Mouse (Mus musculus): ENCODE measurements at regions not wholly inside any gene's neighbourhood (a gene's known extent, or its start where the extent isn't known, plus 50 kb on each side); places are given as distances from the start of the nearest gene placed in this dataset.

DNA sequence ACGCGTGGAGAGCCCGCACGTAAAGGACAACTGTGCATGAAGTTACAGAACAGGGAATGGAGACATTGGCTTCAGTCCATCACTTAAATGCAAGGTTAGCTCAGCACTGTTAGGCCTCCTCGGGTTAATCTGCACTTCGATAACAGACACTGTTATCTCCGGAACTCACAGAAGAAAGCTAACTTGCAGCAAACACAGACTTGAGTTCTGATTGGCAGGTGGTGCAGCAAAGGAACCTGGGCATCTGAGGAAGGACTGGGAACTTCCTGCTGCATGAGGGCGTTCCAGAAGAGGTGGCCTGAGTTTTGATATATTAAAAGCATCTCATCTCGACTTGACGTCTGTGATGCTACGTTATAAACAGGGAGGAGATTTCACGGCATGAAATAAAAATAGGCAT lies 620.3 kb upstream of the Cdh11 start:
- no peak for ATAC-seq (ENCODE audit: extremely low read depth, insufficient number of reproducible peaks, low FRiP score, poor library complexity, severe bottlenecking)

DNA sequence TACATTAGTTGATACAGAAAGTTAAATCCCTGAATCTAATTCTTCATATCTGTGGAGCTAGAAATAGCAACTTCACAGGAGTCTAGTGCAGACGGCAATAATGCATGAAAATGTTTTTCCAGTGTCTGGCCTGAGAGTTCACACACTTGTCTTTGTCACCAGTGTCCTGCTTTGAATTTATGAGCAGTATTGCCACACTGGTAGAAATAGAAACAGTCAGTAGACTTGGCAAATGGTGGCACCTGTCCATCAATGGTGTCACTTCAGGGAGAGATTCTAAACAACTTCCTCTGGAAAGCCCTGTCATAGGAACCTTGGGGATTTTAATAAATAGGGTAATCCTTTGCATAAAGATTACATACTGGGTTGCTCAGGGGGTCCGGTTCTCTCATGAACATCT lies 621.5 kb upstream of the Cdh11 start:
- no peak for ATAC-seq (ENCODE audit: extremely low read depth, insufficient number of reproducible peaks, low FRiP score, poor library complexity, severe bottlenecking)

DNA sequence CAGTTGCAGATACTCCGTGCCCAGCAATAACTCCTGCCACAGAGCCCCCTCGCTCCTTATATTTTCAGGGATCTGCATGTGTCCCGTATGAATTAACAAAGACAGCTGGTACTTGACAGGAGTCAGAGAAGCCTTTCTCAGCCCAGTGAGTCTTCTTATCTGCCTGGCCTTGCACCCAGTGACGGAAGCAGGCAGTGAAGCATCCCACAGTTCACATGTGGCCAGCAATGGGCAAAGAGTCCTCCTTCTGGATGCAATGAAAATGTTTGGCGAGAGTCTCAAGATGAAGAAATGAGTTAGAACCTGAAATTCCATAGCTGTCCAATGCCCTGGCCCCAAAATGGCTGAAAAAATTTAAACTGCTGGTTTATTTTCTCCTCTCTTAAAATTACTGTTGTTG lies 622.2 kb upstream of the Cdh11 start:
- no peak for ATAC-seq (ENCODE audit: extremely low read depth, insufficient number of reproducible peaks, low FRiP score, poor library complexity, severe bottlenecking)

DNA sequence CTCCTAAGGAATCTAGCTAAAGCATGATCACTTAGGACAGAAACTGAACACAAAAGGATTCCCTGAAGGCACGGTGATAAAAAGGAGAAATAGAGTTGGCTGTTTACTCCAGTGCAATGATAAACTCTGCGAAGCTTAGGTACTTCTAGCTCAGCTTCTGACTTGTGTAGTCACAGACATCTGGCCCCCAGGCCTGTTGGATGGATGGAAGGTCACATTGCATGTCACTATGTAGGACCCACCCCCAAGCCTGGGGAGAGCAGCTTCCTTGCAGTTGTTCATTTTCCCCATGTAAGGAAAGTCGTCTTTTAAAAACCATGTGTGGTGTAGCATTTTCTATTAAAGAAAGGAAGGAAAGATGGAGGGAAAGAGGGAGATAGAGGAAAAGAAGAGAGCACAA lies 623.0 kb upstream of the Cdh11 start:
- ATAC-seq (ENCODE audit: extremely low read depth, insufficient number of reproducible peaks, low FRiP score, poor library complexity, severe bottlenecking), result no peak

DNA sequence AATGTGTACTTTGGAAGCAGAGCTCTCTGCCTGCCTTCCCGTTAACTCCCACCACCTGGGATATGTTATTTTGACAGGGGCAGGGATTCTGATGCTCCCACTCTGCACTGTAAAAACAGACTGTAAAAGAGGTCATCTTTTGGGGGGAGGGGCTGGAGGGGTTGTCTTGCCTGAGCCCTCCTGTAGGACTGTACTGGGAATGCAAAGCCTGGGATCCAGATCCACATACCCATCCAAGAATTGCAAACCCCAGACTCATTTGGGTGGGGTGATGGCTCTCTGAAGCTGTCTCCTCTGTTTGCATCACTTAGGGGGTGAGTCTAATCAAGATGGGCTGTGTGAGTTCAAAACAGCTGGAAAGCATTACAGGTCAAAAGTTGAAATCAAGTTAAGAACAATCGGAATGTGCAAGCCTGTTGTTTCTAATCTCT lies 623.7 kb upstream of the Cdh11 start:
- ATAC-seq (ENCODE audit: extremely low read depth, insufficient number of reproducible peaks, low FRiP score, poor library complexity, severe bottlenecking), result no peak

DNA sequence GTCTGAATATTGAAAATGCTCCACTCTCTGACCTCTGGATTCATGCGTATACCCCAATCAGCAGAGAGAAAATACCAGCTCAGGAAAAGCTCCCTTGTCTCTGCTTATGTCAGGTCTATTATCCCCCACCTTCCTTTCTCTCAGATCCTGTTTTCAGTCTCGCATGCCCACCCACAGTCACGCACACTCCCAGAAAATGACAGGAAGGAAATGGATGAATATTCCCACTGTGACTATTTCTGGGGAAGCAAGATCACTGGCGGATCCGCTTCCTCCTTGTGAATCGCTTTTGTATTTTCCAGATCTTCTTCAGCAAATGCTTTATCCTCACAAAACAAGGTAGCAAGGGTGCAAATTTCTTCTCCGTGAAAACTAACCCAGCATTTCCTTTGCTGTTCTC lies 627.3 kb upstream of the Cdh11 start:
- ATAC-seq (ENCODE audit: extremely low read depth, insufficient number of reproducible peaks, low FRiP score, poor library complexity, severe bottlenecking), result no peak

DNA sequence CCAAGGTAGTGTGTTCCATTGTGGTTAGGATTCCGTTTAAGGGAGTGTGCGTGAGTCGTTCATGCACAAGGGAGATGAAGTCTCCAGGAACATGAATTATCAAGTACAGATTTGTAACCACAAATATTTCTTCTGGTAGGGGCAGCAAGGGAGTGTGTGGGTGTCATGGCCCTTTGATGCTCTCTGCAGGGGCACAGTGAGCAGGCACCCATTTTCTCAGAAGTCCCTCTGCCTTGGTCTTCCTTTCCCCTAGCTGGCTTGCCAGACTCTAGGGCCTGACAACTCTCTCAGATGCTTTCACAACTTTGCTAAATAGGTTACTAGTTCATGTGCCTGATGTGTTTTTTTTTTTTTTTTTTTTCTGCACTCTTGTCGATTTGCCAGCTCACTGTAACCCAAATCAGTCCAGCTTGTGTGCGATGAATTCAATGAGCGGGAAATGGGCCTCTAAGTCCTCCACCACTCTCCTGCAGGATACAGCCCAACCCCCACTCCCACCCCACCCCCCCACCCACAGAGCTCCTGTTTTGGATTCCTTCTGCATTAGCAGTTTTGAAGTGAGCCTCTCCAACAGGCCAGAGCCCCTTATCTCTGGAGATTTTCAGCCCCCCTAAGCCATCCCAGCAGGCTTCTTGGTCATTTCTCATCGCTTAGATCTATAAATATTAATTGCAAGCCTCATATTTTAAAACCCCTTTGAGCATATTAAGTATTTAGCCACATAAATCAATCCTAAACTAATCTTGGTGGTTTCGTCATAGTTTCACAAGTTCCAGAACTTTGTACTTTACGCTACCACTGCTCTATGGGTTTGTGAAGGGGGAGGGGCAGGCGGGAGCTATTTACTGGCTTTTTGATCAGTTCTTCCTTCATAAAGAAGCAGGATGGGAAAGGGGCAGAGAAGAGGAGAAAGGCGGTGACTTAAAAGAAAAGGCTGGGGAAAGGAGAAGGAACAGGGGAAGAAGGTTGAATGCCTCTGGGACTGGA lies 628.4 kb upstream of the Cdh11 start:
- no peak for ATAC-seq (ENCODE audit: extremely low read depth, insufficient number of reproducible peaks, low FRiP score, poor library complexity, severe bottlenecking)

DNA sequence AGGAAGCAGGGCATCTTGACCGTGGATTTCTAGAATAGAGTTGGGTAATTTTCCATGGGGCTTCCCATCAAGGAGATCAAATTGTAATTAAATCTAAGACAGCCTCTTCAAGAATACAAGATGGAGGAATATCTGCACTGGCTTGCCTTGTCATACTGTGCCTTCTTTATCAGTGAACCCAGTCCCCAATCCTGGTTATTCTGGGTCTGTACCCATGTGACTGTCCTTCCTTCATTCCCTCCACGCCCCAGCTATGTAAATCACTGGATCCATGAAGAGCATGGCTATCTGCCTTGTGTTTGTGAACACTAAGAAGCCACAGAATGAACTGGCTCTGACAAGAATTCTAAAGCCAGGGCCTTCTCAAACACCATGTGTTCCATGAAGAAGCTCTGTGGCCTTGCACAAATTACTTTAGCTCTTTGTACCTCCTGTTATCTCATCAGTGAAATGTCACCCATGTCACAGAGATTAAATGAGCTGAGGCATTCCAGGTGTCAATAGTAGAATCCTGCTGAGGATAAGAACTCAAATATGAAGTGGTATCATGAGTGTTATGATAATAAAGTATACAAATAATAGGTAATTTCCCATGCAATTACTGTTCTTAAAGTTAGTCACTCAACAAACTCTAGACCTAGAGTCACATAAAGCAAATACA lies 637.0 kb upstream of the Cdh11 start:
- no peak for ATAC-seq (ENCODE audit: extremely low read depth, insufficient number of reproducible peaks, low FRiP score, poor library complexity, severe bottlenecking)

DNA sequence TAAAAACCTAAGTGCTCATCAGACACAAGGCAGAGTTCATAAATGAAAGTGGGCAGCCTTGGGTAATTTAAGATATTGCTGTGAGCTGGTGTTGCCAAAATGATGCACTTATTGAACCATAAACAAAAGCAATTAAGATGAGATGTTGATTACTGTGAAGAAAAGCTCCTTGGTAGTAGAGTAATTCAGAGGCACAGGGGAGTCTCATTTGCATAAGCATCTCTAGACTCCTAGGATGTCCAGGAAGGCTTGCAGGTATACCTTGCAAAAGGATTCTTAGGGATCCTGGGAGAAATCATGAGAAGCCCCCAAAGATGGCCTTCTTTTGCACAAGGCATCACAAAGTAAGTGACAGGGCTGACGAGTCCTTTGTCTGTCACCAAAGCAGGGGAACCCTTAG lies 640.5 kb upstream of the Cdh11 start:
- no peak for ATAC-seq (ENCODE audit: extremely low read depth, insufficient number of reproducible peaks, low FRiP score, poor library complexity, severe bottlenecking)

DNA sequence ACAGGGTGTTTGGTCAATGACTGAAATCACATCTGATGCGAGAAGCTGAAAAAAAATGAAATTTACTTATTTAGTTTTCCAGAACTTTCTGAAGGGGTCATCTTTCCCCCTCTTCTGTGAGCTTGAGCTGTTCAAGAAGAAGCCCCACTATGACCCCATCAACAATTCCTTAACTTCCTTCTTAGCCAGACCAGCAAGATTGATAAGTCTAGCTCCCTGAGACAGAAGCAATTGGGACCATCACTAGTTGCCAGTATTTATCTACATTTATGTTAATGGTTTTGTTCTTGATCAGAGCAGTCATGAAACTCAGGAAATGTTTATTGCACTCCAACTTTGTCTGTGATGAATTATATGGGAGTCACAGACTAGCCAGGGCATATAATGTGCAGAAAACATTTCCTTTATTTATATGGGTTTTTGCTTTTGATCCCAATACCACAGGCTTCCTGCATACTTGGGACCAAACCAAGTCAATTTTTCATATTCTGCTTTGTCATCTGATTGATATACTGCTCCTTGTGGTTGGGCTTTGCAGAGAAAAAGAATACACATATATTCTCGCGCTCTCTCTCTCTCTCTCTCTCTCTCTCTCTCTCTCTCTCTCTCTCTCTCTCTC lies 645.5 kb upstream of the Cdh11 start:
- no peak for ATAC-seq (ENCODE audit: extremely low read depth, insufficient number of reproducible peaks, low FRiP score, poor library complexity, severe bottlenecking)

DNA sequence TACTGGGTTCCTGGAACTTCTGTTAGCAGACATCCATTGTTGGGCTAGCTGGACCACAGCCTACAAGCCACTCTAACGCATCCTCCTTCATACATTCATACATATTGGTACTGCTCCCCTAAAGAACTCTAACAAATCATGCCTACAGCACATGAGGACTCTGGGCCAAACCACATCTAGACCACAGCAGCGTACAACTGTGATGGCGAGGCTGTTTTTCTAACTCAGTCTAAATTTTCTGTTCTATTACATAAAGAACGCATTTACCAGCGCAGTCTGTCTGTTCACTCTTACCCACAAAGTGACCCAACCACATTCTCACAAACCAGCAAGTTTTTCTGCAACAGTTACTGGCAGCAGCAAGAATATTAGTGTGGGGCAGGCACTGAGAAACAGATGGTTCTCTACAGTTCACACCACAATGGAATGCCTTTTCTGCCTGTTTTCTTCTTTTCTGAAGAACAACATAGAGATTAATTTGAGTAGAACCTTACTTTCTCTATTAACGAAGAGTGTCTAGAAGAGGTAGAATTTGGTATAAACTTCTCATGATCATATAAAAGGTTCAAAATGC lies 648.2 kb upstream of the Cdh11 start:
- no peak for ATAC-seq (ENCODE audit: extremely low read depth, insufficient number of reproducible peaks, low FRiP score, poor library complexity, severe bottlenecking)

DNA sequence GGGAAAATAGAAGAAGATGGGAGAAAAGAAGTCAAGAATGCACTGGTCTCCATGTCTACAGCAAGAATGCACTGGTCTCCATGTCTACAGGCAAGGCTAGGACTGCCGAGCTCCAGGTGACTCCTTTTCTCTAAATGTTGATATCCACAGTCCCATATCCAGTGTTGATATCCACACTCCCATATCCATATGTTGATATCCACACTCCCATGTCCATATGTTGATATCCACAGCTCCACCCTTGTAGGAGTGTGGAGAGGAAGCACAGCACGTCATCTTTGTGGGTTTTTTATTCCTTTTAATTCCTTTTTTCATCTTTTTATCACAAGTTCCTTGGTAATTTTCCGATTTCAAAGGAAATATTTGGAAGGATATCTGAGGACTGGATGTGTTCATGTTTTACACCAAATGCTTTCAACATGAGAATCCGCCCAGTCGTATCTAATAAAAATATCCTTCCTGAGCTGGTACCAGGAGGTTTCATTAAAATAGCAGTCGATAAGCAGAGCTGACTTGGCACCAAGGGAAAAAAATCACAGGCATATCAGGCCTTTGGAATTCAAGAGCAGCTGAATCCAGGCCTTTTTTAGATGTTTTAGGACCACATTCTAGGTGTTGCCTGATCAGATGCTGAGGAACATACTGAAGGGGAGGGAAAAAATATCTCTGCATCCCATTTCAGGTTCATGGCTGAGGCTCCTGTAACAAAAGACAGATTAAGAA lies 653.7 kb upstream of the Cdh11 start:
- no peak for ATAC-seq (ENCODE audit: extremely low read depth, insufficient number of reproducible peaks, low FRiP score, poor library complexity, severe bottlenecking)

DNA sequence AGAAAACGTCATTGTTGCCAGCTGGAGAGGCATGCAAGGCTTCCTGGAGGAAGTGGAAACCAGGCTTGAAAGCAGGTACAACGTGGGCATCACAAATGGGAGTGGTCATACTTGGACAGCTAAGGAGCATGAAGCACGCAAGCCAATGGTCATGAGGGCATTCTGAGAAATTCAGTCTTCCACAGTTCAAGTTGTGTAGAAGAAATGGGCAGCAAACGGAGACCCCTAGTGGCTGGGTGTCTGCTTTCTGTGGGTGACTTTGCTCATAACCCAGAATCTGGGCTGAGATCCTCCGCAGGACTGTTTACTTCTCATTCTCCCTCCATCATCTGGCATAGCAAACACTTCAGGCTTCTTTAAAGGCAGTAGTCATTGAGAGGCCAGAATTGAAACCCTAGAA lies 655.7 kb upstream of the Cdh11 start:
- no peak for ATAC-seq (ENCODE audit: extremely low read depth, insufficient number of reproducible peaks, low FRiP score, poor library complexity, severe bottlenecking)

DNA sequence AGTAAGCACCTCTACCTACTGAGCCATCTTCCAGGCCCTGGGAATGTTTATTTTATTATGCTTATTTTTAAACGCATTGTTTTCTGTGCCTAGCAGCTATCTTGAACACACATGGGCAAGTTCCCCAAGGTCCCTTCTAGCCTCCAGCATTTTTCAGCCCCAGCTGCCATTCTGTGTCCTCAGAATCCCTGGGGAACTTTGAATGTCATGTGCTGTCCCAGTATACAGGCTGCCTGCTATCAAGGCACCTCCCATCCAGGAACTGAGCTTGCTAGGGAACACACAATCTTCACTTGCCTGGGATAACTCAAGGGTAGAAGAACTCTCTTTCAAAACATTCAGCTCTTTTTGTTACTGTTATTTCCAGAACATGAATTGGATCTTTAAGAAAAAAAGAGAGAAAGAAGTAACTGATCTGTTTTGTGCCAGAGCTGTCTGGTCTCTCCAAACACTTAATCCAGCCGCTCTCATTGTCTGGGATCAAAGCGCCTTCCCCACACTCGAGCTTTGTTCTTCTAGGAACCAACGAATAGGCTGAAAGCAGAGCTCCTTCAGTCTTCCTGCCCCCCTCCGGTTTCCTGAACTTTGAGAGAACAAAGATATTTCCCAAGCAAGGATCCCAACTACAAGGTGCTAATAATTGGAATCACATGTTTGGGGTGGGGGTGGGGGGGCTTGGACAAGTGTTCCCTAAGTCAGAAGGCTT lies 657.1 kb upstream of the Cdh11 start:
- ATAC-seq (ENCODE audit: extremely low read depth, insufficient number of reproducible peaks, low FRiP score, poor library complexity, severe bottlenecking), result no peak

DNA sequence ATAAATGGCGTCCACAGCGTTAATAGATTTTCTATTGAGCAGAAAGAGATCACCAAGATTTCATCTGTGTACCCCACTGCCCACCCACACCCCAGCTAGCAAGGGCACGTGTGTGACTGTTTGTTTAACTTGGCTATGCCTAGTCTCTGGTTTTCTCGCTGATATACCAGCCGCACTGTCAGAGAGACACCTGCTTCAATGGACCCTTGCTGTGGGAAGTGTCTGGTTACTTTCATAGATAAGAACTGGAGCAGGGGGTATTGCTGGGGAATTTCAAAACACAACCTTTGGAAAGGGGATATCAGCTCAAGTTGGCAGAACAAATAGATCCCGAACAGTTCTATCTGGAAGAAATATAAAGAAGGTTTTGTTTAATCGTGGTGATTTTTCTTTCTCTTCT lies 656.8 kb upstream of the Cdh5 start:
- no peak for ATAC-seq (ENCODE audit: extremely low read depth, insufficient number of reproducible peaks, low FRiP score, poor library complexity, severe bottlenecking)

DNA sequence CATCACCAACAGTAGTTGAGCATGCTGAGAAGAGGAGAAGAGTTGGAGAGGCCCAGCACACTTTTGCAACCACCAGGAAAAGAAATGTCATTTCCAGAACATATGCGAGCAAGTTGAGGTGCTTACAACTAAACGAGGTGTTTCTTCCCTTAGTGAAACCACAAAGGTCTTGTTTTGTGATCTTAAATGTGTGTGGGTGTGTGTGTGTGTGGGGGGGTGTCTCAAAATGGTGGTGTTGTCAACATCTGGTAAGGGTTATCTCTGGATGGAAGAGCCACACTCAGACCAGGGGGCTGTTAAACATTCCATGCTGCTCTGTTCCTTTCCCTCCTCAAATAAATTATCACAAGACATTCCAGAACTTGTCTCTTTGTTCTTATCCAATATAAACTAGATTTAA lies 656.0 kb upstream of the Cdh5 start:
- ATAC-seq (ENCODE audit: extremely low read depth, insufficient number of reproducible peaks, low FRiP score, poor library complexity, severe bottlenecking), result no peak

DNA sequence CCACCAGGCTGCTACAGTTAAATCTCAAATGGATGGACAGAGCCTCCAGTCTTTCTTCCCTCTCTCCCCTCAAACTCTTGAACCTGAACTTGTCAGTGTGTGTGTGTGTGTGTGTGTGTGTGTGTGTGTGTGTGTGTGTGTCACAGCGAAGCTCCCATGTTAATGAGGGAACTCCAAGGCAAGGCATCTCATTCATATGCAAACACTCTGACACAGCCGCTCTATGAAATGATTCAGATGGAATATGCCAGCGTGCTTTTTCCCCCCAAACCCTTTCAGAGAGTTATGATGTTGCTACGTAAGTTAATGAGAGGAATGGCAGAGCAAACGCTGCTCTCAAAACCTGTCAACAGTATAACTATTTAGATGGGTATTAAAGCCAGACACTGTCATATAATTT lies 653.5 kb upstream of the Cdh5 start:
- no peak for ATAC-seq (ENCODE audit: extremely low read depth, insufficient number of reproducible peaks, low FRiP score, poor library complexity, severe bottlenecking)

DNA sequence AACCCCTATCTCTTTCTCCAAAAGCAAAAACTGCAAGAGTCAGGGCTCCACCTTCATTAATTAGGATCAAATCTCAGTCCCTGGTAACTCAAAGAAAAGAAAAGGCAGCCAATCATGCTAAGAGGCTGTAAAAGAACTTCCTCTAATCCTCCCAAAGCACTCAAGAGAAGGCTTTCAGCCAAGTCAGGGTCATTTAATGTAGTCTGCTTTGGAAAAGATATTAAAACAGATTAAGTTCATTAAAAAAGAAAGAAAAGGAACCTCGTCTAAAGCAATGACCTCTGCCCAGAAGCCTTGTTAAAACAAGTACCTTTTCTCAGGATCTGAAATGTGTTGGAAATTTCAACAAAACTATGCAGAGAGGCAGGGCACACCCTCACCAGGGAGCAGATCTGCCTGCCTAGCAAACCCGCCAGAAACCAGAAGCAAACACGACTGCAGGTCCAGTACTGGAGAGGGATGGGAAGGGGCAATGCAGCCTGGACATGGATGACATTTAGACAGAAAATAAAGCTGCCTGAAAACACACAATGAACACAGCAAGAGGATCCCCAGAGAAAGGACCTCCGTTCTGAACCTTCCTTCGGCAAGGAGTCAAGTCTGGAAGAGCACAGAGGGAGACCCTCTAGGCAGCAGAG lies 649.9 kb upstream of the Cdh5 start:
- ATAC-seq (ENCODE audit: extremely low read depth, insufficient number of reproducible peaks, low FRiP score, poor library complexity, severe bottlenecking), result no peak
